Mouse (Mus musculus): ENCODE data around the gene Epb41l2.

DNA sequence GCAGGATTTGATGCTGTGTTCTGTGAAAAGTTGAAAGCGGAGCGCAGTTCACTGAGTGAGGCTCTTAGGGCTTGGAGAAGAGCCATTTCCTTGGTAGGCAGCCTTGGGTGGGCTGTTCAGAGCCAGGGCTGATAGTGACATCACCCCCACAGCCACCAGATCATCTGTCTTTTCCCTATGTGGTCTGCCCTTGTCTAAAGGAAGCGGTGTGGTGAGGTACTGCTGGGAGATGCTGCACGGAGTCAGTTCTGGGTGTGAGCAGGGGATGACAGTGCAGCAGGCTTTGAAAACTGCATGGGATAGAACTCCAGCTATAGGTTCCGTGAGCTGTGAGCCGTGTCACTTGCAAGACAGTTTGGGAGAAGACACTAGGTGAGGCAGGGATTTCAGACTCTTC is 45.1 kb downstream of the Epb41l2 start:
- TF ChIP-seq CTCF (IDR thresholded peaks at IDR 0.05; ENCODE audit: extremely low read depth, insufficient read depth, low read length) = no peak
- no peak for TF ChIP-seq POLR2A (IDR thresholded peaks at IDR 0.05; ENCODE audit: extremely low read depth, insufficient read depth, low read length)
